Mouse (Mus musculus) limb, embryonic 12.5 days (tissue): Measurements from ENCODE around the gene C1qb. TPM values are rescaled to one million over a fixed set of nuclear protein-coding genes. Genes with fewer than 3 reads are reported as not detected.

Source experiments
- ATAC-seq: fragments of 200-750 bp; cut with Nextera tagmentation; 2 replicates; pipeline ENCODE4 v1.8.0; 2017; ENCODE audit warnings: low read depth, moderate TSS enrichment; ENCODE audit not compliant: insufficient number of reproducible peaks, insufficient read depth, low FRiP score, low TSS enrichment
- H3K27ac ChIP-seq: fragments of 300-500 bp; sonication (generic); 2 replicates; pipeline ENCODE4 v1.5.1; 2016; ENCODE audit warnings: mild to moderate bottlenecking, moderate library complexity
- H3K27me3 ChIP-seq: fragments of 300-500 bp; sonication (generic); 2 replicates; pipeline ENCODE4 v1.6.1; 2016; ENCODE audit warnings: mild to moderate bottlenecking, moderate library complexity
- H3K36me3 ChIP-seq: fragments of 300-500 bp; sonication (generic); 2 replicates; pipeline ENCODE4 v1.6.1; 2016; ENCODE audit warnings: mild to moderate bottlenecking, moderate library complexity
- H3K4me1 ChIP-seq: fragments of 300-500 bp; sonication (generic); replicated peaks from 2 replicates; pipeline ENCODE4 v1.6.1; 2016
- H3K4me2 ChIP-seq: fragments of 300-500 bp; sonication (generic); 2 replicates; pipeline ENCODE4 v1.6.1; 2016; ENCODE audit warnings: mild to moderate bottlenecking, moderate library complexity
- H3K4me3 ChIP-seq: fragments of 300-500 bp; sonication (generic); replicated peaks from 2 replicates; pipeline ENCODE4 v1.5.1; 2016; ENCODE audit warnings: mild to moderate bottlenecking
- H3K9ac ChIP-seq: fragments of 300-500 bp; sonication (generic); replicated peaks from 2 replicates; pipeline ENCODE4 v1.6.1; 2016; ENCODE audit warnings: mild to moderate bottlenecking, moderate library complexity
- H3K9me3 ChIP-seq: fragments of 300-500 bp; sonication (generic); 2 replicates; pipeline ENCODE4 v1.6.1; 2016; ENCODE audit warnings: mild to moderate bottlenecking, moderate library complexity
- WGBS: fragments of 180-500 bp; shearing (Covaris S2); methylation state at CpG from one replicate; pipeline ENCODE4 v1.1.7; 2016; 5-methylcytosine and 5-hydroxymethylcytosine counted together
- polyA plus RNA-seq: library from polyadenylated mRNA; unstranded; fragments of >200 nt; fragmentation: Nextera tagmentation; extraction: Ambion mirVana; gene quantifications from 2 replicates; pipeline ENCODE4 v1.2.1, GENCODE M21; 2016

Gene C1qb
- polyA plus RNA-seq, 1 experiment from 2014 or later: 17.7 TPM

DNA sequence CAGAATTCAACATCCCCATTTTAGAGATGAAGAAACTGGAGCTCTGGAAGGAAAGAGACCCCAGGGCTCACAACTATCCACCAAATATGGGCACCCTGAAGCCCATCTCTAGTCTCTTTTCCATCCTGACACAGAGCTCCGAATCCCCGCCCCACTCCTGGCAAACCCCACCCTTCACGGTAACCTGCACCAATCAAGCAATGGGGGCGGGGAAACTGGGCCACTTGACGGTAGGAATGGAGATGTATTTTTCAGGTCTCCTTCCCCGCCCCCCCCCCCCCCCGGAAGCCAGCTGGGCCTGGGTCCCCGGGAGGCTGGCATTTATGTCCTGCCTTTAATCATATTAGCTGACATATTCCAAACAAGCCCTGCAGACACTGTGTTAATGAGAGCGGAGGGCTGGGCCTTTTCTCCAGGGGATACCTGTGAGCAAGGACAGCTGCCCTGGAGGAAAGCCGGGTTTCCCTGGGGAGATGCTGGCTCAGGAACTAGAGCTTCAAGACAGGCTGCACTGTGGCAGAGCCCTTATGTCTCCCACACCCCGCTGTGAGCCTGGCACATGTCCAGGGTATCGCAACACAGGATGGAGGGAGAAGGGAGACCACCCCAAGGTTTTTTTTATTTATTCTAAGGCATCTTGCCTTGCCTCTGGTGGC, 18.2 kb downstream of the C1qb start:
- Histone ChIP-seq H3K9ac (no peak overlapping the region), H3K27me3 (0 out of 2 replicates have a peak, but pooled peaks cover 17% of the 10 kb centered on the region), H3K9me3 (no peaks in the 10 kb centered on the region), H3K27ac (no peak overlapping the region), H3K36me3 (no peaks in the 10 kb centered on the region), H3K4me3 (no peak overlapping the region), H3K4me1 (peaks cover 20% of the 10 kb centered on the region), H3K4me2 (peak overlapping the region; percentile 19; the same call in 1 of the 2 replicates)
- ATAC-seq: no peak
- 11% methylated on average over 12 of the region's 12 CpGs for WGBS

- Histone ChIP-seq H3K9ac (no peak overlapping the region), H3K27me3 (peaks cover 28% of the 10 kb centered on the region; the same call in 1 of the 2 replicates), H3K4me1 (peaks cover 28% of the 10 kb centered on the region), H3K4me2 (no peak overlapping the region), H3K36me3 (no peaks in the 10 kb centered on the region), H3K4me3 (no peak overlapping the region), H3K9me3 (no peaks in the 10 kb centered on the region), H3K27ac (no peak overlapping the region)
- WGBS: 59% methylated on average over 5 of the region's 5 CpGs
- no peak for ATAC-seq
Measured at GRCm38 (mm10) chr4:136865531-136865930, 20.5 kb downstream of the C1qb start.

GRCm38 (mm10) chr4:136864751-136865470, 21.1 kb downstream of the C1qb start:
- H3K9me3 ChIP-seq: no peaks in the 10 kb centered on the region
- H3K9ac ChIP-seq: no peak overlapping the region
- peaks cover 28% of the 10 kb centered on the region for H3K4me1 ChIP-seq
- H3K4me3 ChIP-seq: no peak overlapping the region
- no peaks in the 10 kb centered on the region for H3K36me3 ChIP-seq
- WGBS: 8% methylated on average over 15 of the region's 15 CpGs
- peak overlapping the region; percentile 29 for H3K4me2 ChIP-seq
- peaks cover 26% of the 10 kb centered on the region; the same call in 1 of the 2 replicates for H3K27me3 ChIP-seq
- ATAC-seq: no peak
- no peak overlapping the region for H3K27ac ChIP-seq

- Histone ChIP-seq H3K9me3 (no peaks in the 10 kb centered on the region), H3K27me3 (peaks cover 22% of the 10 kb centered on the region; the same call in 1 of the 2 replicates), H3K4me3 (no peak overlapping the region), H3K4me2 (no peak overlapping the region), H3K27ac (no peak overlapping the region), H3K4me1 (peaks cover 28% of the 10 kb centered on the region), H3K36me3 (no peaks in the 10 kb centered on the region), H3K9ac (no peak overlapping the region)
- 54% methylated on average over 9 of the region's 9 CpGs for WGBS
- no peak for ATAC-seq
Measured at GRCm38 (mm10) chr4:136863517-136863916, 22.5 kb downstream of the C1qb start.

GRCm38 (mm10) chr4:136862411-136862810, 23.6 kb downstream of the C1qb start:
- Histone ChIP-seq H3K4me1 (peaks cover 21% of the 10 kb centered on the region), H3K27me3 (peaks cover 22% of the 10 kb centered on the region; the same call in 1 of the 2 replicates)
- WGBS: 73% methylated on average over 2 of the region's 2 CpGs

GRCm38 (mm10) chr4:136861806-136862205, 24.2 kb downstream of the C1qb start:
- Histone ChIP-seq H3K27ac (no peak overlapping the region), H3K4me1 (peaks cover 21% of the 10 kb centered on the region)

More at GRCm38 (mm10) chr4:136862411-136862810, 23.6 kb downstream of the C1qb start:
- Histone ChIP-seq H3K9ac (no peak overlapping the region), H3K27ac (no peak overlapping the region), H3K4me2 (no peak overlapping the region), H3K9me3 (no peaks in the 10 kb centered on the region), H3K4me3 (no peak overlapping the region), H3K36me3 (no peaks in the 10 kb centered on the region)
- ATAC-seq: no peak

DNA sequence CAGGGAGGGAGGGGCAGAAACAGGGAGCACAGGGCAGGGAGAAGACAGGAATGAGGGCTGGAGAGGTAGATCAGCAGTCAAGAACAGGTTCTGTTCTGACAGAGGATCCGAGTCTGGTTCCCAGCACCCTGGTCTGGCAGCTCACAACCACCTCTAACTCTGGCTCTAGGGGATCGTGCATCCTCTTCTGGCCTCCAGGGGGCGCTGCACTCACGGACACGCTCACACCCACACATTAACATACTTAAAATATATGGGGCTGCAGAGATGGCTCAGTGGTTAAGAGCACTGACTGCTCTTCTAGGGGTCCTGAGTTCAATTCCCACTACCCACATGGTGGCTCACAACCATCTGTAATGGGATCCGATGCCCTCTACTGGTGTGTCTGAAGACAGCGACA, 26.0 kb downstream of the C1qb start:
- WGBS: 85% methylated on average over 7 of the region's 7 CpGs
- H3K4me3 ChIP-seq: no peak overlapping the region
- ATAC-seq: no peak
- H3K4me2 ChIP-seq: no peak overlapping the region
- H3K9me3 ChIP-seq: no peaks in the 10 kb centered on the region
- H3K9ac ChIP-seq: no peak overlapping the region
- H3K27me3 ChIP-seq: peaks cover 22% of the 10 kb centered on the region; the same call in 1 of the 2 replicates
- no peak overlapping the region for H3K27ac ChIP-seq
- H3K36me3 ChIP-seq: no peaks in the 10 kb centered on the region
- H3K4me1 ChIP-seq: peaks cover 15% of the 10 kb centered on the region

More at GRCm38 (mm10) chr4:136861806-136862205, 24.2 kb downstream of the C1qb start:
- WGBS: 8% methylated on average over 17 of the region's 17 CpGs
- peaks cover 22% of the 10 kb centered on the region; the same call in 1 of the 2 replicates for H3K27me3 ChIP-seq
- no peak overlapping the region for H3K4me3 ChIP-seq
- H3K9ac ChIP-seq: no peak overlapping the region
- no peaks in the 10 kb centered on the region for H3K36me3 ChIP-seq
- ATAC-seq: no peak
- no peaks in the 10 kb centered on the region for H3K9me3 ChIP-seq
- no peak overlapping the region for H3K4me2 ChIP-seq

- Histone ChIP-seq H3K9me3 (no peaks in the 10 kb centered on the region), H3K9ac (no peak overlapping the region), H3K4me2 (no peak overlapping the region), H3K27ac (no peak overlapping the region), H3K4me1 (no peaks in the 10 kb centered on the region; the same call in 1 of the 2 replicates), H3K36me3 (no peaks in the 10 kb centered on the region), H3K27me3 (peaks cover 6% of the 10 kb centered on the region; the same call in 1 of the 2 replicates), H3K4me3 (no peak overlapping the region)
- no peak for ATAC-seq
- 36% methylated on average over 6 of the region's 6 CpGs for WGBS
Measured at GRCm38 (mm10) chr4:136855081-136855480, 30.9 kb downstream of the C1qb start.

DNA sequence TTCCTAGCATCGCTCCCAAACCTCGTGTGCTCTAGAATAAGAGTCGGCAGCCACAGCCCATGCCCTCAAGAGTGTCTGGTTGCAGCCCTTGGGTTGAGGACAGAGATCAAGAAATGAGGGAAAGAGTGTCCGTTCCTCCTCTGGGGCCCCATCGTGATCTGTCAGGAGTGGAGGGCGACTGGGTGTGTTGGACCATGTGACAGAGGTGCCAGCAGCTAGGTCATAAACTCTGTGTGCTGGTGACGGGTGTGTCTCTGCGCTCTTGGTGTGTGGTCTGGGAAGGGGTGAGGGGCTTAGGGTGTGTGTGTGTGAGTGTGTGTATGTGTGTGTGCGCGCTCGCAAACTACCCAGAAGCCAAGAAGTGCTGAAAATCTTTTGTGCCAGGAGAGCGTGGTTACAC, 33.0 kb downstream of the C1qb start:
- no peak overlapping the region for H3K9ac ChIP-seq
- H3K27ac ChIP-seq: no peak overlapping the region
- WGBS: 59% methylated on average over 12 of the region's 12 CpGs
- ATAC-seq: no peak
- no peaks in the 10 kb centered on the region for H3K36me3 ChIP-seq
- H3K27me3 ChIP-seq: peaks cover 16% of the 10 kb centered on the region
- no peaks in the 10 kb centered on the region; the same call in 1 of the 2 replicates for H3K4me1 ChIP-seq
- no peak overlapping the region for H3K4me2 ChIP-seq
- no peaks in the 10 kb centered on the region for H3K9me3 ChIP-seq
- no peak overlapping the region for H3K4me3 ChIP-seq

DNA sequence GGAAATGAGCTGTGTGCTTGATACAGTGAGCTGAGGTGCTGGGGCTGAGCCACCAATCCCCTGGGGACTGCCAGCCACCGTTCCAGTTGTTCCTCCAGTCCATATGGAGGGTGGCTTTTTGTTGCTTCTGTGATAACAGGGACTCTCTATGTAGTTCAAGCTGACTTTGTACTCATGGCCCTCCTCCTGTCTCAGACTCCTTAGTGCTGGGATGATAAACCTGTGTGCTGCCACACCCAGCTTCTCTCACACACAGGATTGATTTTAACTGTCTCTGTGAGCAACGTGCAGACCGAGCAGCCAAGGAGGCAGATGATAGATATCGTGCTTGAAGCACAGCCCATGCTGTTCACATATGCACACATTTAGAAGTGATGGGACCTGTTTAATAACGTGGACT, 33.9 kb downstream of the C1qb start:
- H3K36me3 ChIP-seq: no peaks in the 10 kb centered on the region
- no peak for ATAC-seq
- H3K9me3 ChIP-seq: no peaks in the 10 kb centered on the region
- no peak overlapping the region for H3K27ac ChIP-seq
- peaks cover 18% of the 10 kb centered on the region for H3K27me3 ChIP-seq
- H3K4me3 ChIP-seq: no peak overlapping the region
- no peak overlapping the region for H3K9ac ChIP-seq
- H3K4me1 ChIP-seq: no peaks in the 10 kb centered on the region; the same call in 1 of the 2 replicates
- WGBS: 64% methylated on average over 5 of the region's 5 CpGs
- no peak overlapping the region for H3K4me2 ChIP-seq

GRCm38 (mm10) chr4:136848565-136848964, 37.4 kb downstream of the C1qb start:
- H3K9ac ChIP-seq: no peak overlapping the region
- H3K27ac ChIP-seq: no peak overlapping the region
- WGBS: 56% methylated on average over 4 of the region's 4 CpGs
- H3K9me3 ChIP-seq: no peaks in the 10 kb centered on the region
- H3K4me3 ChIP-seq: no peak overlapping the region
- H3K27me3 ChIP-seq: peaks cover 18% of the 10 kb centered on the region
- H3K4me1 ChIP-seq: no peaks in the 10 kb centered on the region; the same call in 1 of the 2 replicates
- no peak for ATAC-seq
- no peaks in the 10 kb centered on the region for H3K36me3 ChIP-seq
- H3K4me2 ChIP-seq: no peak overlapping the region
